Mouse (Mus musculus) G1E (cell line): ENCODE data around the gene Srgap3. TPM values are rescaled to one million over a fixed set of nuclear protein-coding genes. Genes with fewer than 3 reads are reported as not detected.

Source experiments
- ATAC-seq: 2 replicates; pipeline ENCODE4 v1.8.0; 2016; ENCODE audit warnings: mild to moderate bottlenecking; ENCODE audit not compliant: insufficient number of reproducible peaks, poor library complexity, low FRiP score, severe bottlenecking; ENCODE audit errors: extremely low read depth
- DNase-seq: peaks from one replicate; pipeline ENCODE4 v3.0.0; 2012; ENCODE audit warnings: low spot score
- H3K27me3 ChIP-seq: 2 replicates; pipeline ENCODE4 v1.6.1; 2012; ENCODE audit warnings: mild to moderate bottlenecking, low read length, inconsistent platforms; ENCODE audit not compliant: insufficient read depth
- H3K36me3 ChIP-seq: replicated peaks from 2 replicates; pipeline ENCODE3; 2012; ENCODE audit warnings: mild to moderate bottlenecking, inconsistent platforms
- H3K4me1 ChIP-seq: 2 replicates; pipeline ENCODE4 v1.6.1; 2012; ENCODE audit warnings: low read depth, low read length, inconsistent platforms, mixed read lengths; ENCODE audit not compliant: insufficient read depth
- H3K4me3 ChIP-seq: 2 replicates; pipeline ENCODE4 v1.5.1; 2012; ENCODE audit warnings: low read depth, mild to moderate bottlenecking, inconsistent platforms, low read length, moderate library complexity, mixed read lengths
- H3K9me3 ChIP-seq: replicated peaks from 2 replicates; pipeline ENCODE4 v1.6.1; 2012; ENCODE audit warnings: inconsistent platforms
- CTCF ChIP-seq: IDR thresholded peaks from 2 replicates; pipeline ENCODE4 v1.5.1; 2012; ENCODE audit warnings: low read depth, low read length, inconsistent platforms, mixed read lengths
- GATA1 ChIP-seq: IDR thresholded peaks from 2 replicates; pipeline ENCODE4 v1.6.1; 2012; ENCODE audit warnings: borderline replicate concordance, low read length, inconsistent platforms, mixed read lengths
- GATA2 ChIP-seq: IDR thresholded peaks from 2 replicates; pipeline ENCODE4 v1.6.1; 2012; ENCODE audit warnings: low read depth, low read length, inconsistent platforms, borderline replicate concordance
- POLR2AphosphoS5 ChIP-seq: IDR thresholded peaks from 2 replicates; pipeline ENCODE4 v1.6.1; 2012; ENCODE audit warnings: low read depth, low read length, inconsistent platforms; ENCODE audit not compliant: insufficient replicate concordance
- TAL1 ChIP-seq: conservative IDR thresholded peaks from 2 replicates; pipeline ENCODE4 v1.6.1; 2012; ENCODE audit warnings: low read depth, low read length, inconsistent platforms, mixed read lengths
- polyA plus RNA-seq: library from polyadenylated mRNA; stranded (reverse); fragments of >175 nt; gene quantifications from 2 replicates; pipeline ENCODE4 v1.2.3, GENCODE M21; 2012
- total RNA-seq, 2 experiments: library from RNA; stranded (forward) in 1 of 2; stranded (reverse) in 1 of 2; fragments of 200-1000 nt in 1 of 2; fragments of >200 nt in 1 of 2; fragmentation: Nextera tagmentation in 1 of 2; gene quantifications; 2 replicates each; pipeline ENCODE4 v1.2.3; 2014 to 2017

Gene Srgap3
- total and polyA plus RNA-seq, 3 experiments: 0.05 TPM; not detected in 2

DNA sequence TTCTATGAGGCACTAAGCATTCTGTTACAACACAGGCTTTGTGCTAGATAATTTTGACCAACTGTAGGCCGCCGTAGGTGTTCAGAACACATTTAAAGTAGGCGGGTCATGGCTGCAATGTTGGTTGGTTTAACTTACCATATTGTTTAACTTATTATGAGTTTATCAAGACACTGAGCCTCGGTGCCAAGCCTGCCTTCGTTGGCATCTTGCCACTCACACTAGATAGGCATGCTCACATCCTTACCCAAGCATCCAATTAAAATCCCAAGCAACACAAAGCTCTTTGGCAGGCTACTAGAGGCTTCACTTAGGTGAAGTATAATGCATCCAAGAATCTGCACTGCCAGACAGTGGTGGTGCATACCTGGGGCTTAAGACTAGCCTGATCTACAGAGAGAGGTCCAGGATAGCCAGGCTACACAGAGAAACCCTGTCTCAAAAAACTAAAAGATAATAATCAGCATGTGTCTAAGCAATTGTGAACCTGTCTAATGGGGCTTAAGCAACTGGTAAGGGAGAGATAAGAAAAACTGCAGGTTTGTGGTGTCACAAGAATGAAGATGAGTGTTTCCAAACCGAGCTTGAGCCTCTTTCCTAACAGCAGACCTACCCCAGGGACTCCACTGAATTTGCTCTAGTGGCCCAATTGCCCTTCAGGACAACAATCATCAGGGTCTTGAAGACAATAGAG is 17.6 kb downstream of the Srgap3 start:
- no peak for TF ChIP-seq CTCF
- no peak for TF ChIP-seq POLR2AphosphoS5
- TF ChIP-seq TAL1: no peak
- no peak for TF ChIP-seq GATA2
- TF ChIP-seq GATA1: no peak
- H3K4me1 ChIP-seq: no peaks in the 10 kb centered on the region
- no peaks in the 10 kb centered on the region for H3K9me3 ChIP-seq
- ATAC-seq (no peak), DNase-seq (no peak)
- H3K4me3 ChIP-seq: no peak overlapping the region
- no peaks in the 10 kb centered on the region for H3K36me3 ChIP-seq
- H3K27me3 ChIP-seq: no peaks in the 10 kb centered on the region

GRCm38 (mm10) chr6:112928841-112929240 is 18.2 kb downstream of the Srgap3 start:
- no peaks in the 10 kb centered on the region for H3K4me1 ChIP-seq
- ATAC-seq: no peak
- TF ChIP-seq CTCF (no peak), POLR2AphosphoS5 (no peak), TAL1 (no peak), GATA2 (no peak), GATA1 (no peak)
- H3K27me3 ChIP-seq: no peaks in the 10 kb centered on the region
- no peaks in the 10 kb centered on the region for H3K9me3 ChIP-seq
- H3K4me3 ChIP-seq: no peak overlapping the region
- DNase-seq: no peak
- no peaks in the 10 kb centered on the region for H3K36me3 ChIP-seq

DNA sequence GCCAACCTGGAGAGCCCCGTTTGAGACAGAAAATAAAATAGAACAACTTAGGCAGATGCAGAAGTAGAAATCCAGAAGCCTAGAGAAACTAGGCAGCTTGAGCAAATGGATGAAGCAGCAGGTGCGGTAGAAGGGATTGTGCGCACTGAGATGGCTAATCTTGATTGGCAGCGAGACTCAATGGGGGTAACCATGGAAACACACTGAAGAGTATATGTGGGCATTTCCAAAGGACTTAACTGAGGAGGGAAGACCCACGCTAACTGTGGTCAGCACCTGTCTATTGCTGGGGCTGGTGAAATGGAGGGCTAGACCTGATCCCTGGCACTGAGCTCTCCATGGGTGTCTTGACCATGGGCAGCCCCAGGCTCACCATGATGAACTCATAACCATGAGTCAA is 19.7 kb downstream of the Srgap3 start:
- no peaks in the 10 kb centered on the region for H3K27me3 ChIP-seq
- ATAC-seq: no peak
- H3K4me1 ChIP-seq: no peaks in the 10 kb centered on the region
- no peaks in the 10 kb centered on the region for H3K9me3 ChIP-seq
- no peaks in the 10 kb centered on the region for H3K36me3 ChIP-seq
- no peak for DNase-seq
- no peak overlapping the region for H3K4me3 ChIP-seq
- no peak for TF ChIP-seq GATA1
- TF ChIP-seq POLR2AphosphoS5: no peak
- no peak for TF ChIP-seq CTCF
- TF ChIP-seq TAL1: no peak
- no peak for TF ChIP-seq GATA2

DNA sequence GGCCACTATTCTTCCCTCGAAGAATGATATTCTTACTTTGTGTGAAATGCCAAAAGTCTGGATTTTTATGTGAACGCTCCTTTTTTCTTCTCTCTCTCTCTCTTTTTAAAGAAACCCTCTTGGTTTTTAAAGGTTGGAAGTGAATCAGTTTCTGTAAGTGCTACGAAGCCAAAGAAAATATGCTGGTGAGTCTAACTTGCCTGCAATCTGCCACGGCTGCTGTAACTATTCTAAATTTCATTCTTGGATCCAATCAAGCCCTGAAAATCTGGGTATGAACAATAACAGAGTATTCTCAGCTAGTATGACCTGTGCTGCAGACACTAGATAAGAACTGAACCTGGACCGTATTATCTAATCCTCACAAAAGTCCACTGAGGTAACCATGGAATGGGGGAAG is 21.1 kb downstream of the Srgap3 start:
- no peak overlapping the region for H3K4me3 ChIP-seq
- 0 out of 2 replicates have a peak, but pooled peaks cover 3% of the 10 kb centered on the region for H3K9me3 ChIP-seq
- no peak for TF ChIP-seq POLR2AphosphoS5
- TF ChIP-seq GATA1: no peak
- no peaks in the 10 kb centered on the region for H3K4me1 ChIP-seq
- no peak for ATAC-seq
- no peaks in the 10 kb centered on the region for H3K27me3 ChIP-seq
- DNase-seq: no peak
- no peaks in the 10 kb centered on the region for H3K36me3 ChIP-seq

DNA sequence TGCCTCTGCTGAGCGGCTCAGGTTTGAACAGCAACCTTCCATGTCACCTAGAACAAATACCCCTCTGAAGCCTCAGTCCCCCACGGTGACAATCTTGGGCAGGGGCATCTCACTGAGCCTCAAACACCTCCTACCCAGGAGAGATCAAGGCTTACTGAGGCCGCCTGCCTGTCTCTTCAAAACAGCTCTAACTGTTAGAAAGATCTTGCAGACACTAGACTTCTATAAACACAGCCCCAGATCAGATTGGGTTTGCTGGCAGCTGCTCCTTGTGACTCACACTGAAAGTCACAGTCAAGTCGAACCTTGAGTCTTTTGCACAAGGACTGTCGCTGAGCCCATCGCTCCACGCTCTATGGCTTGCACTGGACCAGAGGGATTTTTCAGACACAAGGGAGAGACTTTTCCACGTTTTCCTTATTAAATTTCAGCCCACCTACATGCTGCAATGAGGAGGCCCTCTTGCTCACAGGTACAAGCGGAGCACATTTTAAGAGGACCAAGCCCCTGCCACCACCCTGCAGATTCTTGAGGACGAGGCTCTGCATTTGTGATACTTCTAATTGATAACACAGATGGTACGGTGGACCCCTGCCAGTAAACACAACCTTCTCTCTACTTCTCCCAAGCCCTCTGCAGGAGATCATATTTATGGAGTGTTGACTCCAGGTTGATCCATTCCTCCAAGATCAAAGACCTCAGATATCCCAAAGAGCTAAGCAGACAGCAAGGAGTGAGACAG is 21.7 kb downstream of the Srgap3 start:
- ATAC-seq (no peak), DNase-seq (no peak)
- Histone ChIP-seq H3K9me3 (0 out of 2 replicates have a peak, but pooled peaks cover 3% of the 10 kb centered on the region), H3K36me3 (no peaks in the 10 kb centered on the region), H3K4me3 (no peak overlapping the region), H3K4me1 (no peaks in the 10 kb centered on the region), H3K27me3 (no peaks in the 10 kb centered on the region)
- TF ChIP-seq GATA1 (no peak), CTCF (no peak), POLR2AphosphoS5 (no peak), GATA2 (no peak), TAL1 (no peak)

GRCm38 (mm10) chr6:112924606-112925141 is 22.4 kb downstream of the Srgap3 start:
- TF ChIP-seq GATA2: no peak
- TF ChIP-seq TAL1: no peak
- TF ChIP-seq GATA1: no peak
- TF ChIP-seq POLR2AphosphoS5: no peak
- no peak for TF ChIP-seq CTCF
- DNase-seq (no peak), ATAC-seq (no peak)
- Histone ChIP-seq H3K36me3 (no peaks in the 10 kb centered on the region), H3K4me3 (no peak overlapping the region), H3K27me3 (no peaks in the 10 kb centered on the region), H3K4me1 (no peaks in the 10 kb centered on the region), H3K9me3 (0 out of 2 replicates have a peak, but pooled peaks cover 3% of the 10 kb centered on the region)
